Mouse (Mus musculus): ENCODE measurements around the gene Limch1.

Gene Limch1

GRCm38 (mm10) chr5:66968059-66968833 lies 222.6 kb downstream of the Limch1 start:
- in situ Hi-C loops (cut with MboI, MseI) = no loop called here

- in situ Hi-C loops (cut with MboI, MseI) = no loop called here
Observed at GRCm38 (mm10) chr5:66968925-66969711, 223.5 kb downstream of the Limch1 start.

GRCm38 (mm10) chr5:66975621-66976020 lies 230.0 kb downstream of the Limch1 start:
- in situ Hi-C loops (cut with MboI, MseI) = no loop called here

- in situ Hi-C loops (cut with MboI, MseI) = no loop called here
Observed at GRCm38 (mm10) chr5:66979332-66980218, 233.9 kb downstream of the Limch1 start.

- in situ Hi-C loops (cut with MboI, MseI) = no loop called here
Observed at GRCm38 (mm10) chr5:66980862-66981261, 235.2 kb downstream of the Limch1 start.

GRCm38 (mm10) chr5:66983104-66983503 lies 237.5 kb downstream of the Limch1 start:
- in situ Hi-C loops (cut with MboI, MseI) = no loop called here

- in situ Hi-C loops (cut with MboI, MseI) = no loop called here
Observed at GRCm38 (mm10) chr5:66988926-66989325, 243.3 kb downstream of the Limch1 start.

GRCm38 (mm10) chr5:66989531-66989930 lies 243.9 kb downstream of the Limch1 start:
- in situ Hi-C loops (cut with MboI, MseI) = no loop called here

GRCm38 (mm10) chr5:66992401-66992800 lies 246.8 kb downstream of the Limch1 start:
- in situ Hi-C loops (cut with MboI, MseI) = no loop called here

- in situ Hi-C loops (cut with MboI, MseI) = no loop called here
Observed at GRCm38 (mm10) chr5:66993076-66993475, 247.4 kb downstream of the Limch1 start.

- in situ Hi-C loops (cut with MboI, MseI) = no loop called here
Observed at GRCm38 (mm10) chr5:66996124-66996523, 250.5 kb downstream of the Limch1 start.

GRCm38 (mm10) chr5:66996886-66997599 lies 251.4 kb downstream of the Limch1 start:
- in situ Hi-C loops (cut with MboI, MseI) = no loop called here

GRCm38 (mm10) chr5:66997600-66997930 lies 251.9 kb downstream of the Limch1 start:
- in situ Hi-C loops (cut with MboI, MseI) = no loop called here

GRCm38 (mm10) chr5:66998341-66998740 lies 252.7 kb downstream of the Limch1 start:
- in situ Hi-C loops (cut with MboI, MseI) = no loop called here

- in situ Hi-C loops (cut with MboI, MseI) = loop anchor here in 1 of 2 experiments (5.0 kb wide), 1 partner anchor 315 kb away; no protein-coding TSS in a partner anchor
Observed at GRCm38 (mm10) chr5:67002346-67002745, 256.7 kb downstream of the Limch1 start.

- in situ Hi-C loops (cut with MboI, MseI) = loop anchor here (5.0 kb wide), 2 partner anchors 302 to 317 kb away; no protein-coding TSS in a partner anchor
Observed at GRCm38 (mm10) chr5:67004619-67005018, 259.0 kb downstream of the Limch1 start.

GRCm38 (mm10) chr5:67011043-67011870 lies 265.6 kb downstream of the Limch1 start:
- in situ Hi-C loops (cut with MboI, MseI) = no loop called here

- in situ Hi-C loops (cut with MboI, MseI) = no loop called here
Observed at GRCm38 (mm10) chr5:67011985-67012384, 266.4 kb downstream of the Limch1 start.

- in situ Hi-C loops (cut with MboI, MseI) = no loop called here
Observed at GRCm38 (mm10) chr5:67013926-67014325, 268.3 kb downstream of the Limch1 start.

- in situ Hi-C loops (cut with MboI, MseI) = no loop called here
Observed at GRCm38 (mm10) chr5:67016450-67016849, 270.8 kb downstream of the Limch1 start.

Measured in T-helper 17 cell (primary cell).